Mouse (Mus musculus) midbrain, embryonic 16.5 days (tissue): Measurements from ENCODE around the gene Arl8a. TPM values are rescaled to one million over a fixed set of nuclear protein-coding genes. Genes with fewer than 3 reads are reported as not detected.

ENCODE experiments used
- ATAC-seq: fragments of 200-750 bp; cut with Nextera tagmentation; 2 replicates; pipeline ENCODE4 v1.8.0; 2017; ENCODE audit warnings: moderate TSS enrichment
- H3K27ac ChIP-seq: fragments of 300-500 bp; sonication (generic); 2 replicates; pipeline ENCODE4 v1.5.1; 2014; ENCODE audit warnings: mild to moderate bottlenecking, low read length, mixed read lengths
- H3K27me3 ChIP-seq: fragments of 300-500 bp; sonication (generic); 2 replicates; pipeline ENCODE4 v1.6.1; 2014; ENCODE audit warnings: low read depth, low read length, mixed read lengths; ENCODE audit not compliant: control insufficient read depth, insufficient read depth
- H3K36me3 ChIP-seq: fragments of 300-500 bp; sonication (generic); 2 replicates; pipeline ENCODE4 v1.6.1; 2014; ENCODE audit warnings: mild to moderate bottlenecking, low read length, moderate library complexity, mixed read lengths; ENCODE audit not compliant: control insufficient read depth, insufficient read depth
- H3K4me1 ChIP-seq: fragments of 300-500 bp; sonication (generic); 2 replicates; pipeline ENCODE4 v1.6.1; 2014; ENCODE audit warnings: mild to moderate bottlenecking, low read length, mixed read lengths; ENCODE audit not compliant: control insufficient read depth, insufficient read depth
- H3K4me2 ChIP-seq: fragments of 300-500 bp; sonication (generic); 2 replicates; pipeline ENCODE4 v1.6.1; 2014; ENCODE audit warnings: mild to moderate bottlenecking, low read length, mixed read lengths
- H3K4me3 ChIP-seq: fragments of 300-500 bp; sonication (generic); 2 replicates; pipeline ENCODE4 v1.5.1; 2014; ENCODE audit warnings: low read depth, mild to moderate bottlenecking, low read length, moderate library complexity, mixed read lengths
- H3K9ac ChIP-seq: fragments of 300-500 bp; sonication (generic); 2 replicates; pipeline ENCODE4 v1.6.1; 2014; ENCODE audit warnings: low read depth, low read length, mixed read lengths
- H3K9me3 ChIP-seq: fragments of 300-500 bp; sonication (generic); replicated peaks from 2 replicates; pipeline ENCODE4 v1.6.1; 2014; ENCODE audit warnings: mild to moderate bottlenecking, low read length, mixed read lengths; ENCODE audit not compliant: control insufficient read depth, poor library complexity, severe bottlenecking
- WGBS: fragments of 180-500 bp; shearing (Covaris S2); extraction: QIAGEN DNeasy Blood & Tissue Kit; methylation state at CpG from one replicate; pipeline ENCODE4 v1.1.7; 2014; 5-methylcytosine and 5-hydroxymethylcytosine counted together
- polyA plus RNA-seq: library from polyadenylated mRNA; unstranded; fragments of >200 nt; fragmentation: Nextera tagmentation; extraction: Ambion mirVana; gene quantifications from 2 replicates; pipeline ENCODE4 v1.2.1, GENCODE M21; 2015

The Arl8a gene
- polyA plus RNA-seq, 1 experiment from 2014 or later = 409 TPM

DNA sequence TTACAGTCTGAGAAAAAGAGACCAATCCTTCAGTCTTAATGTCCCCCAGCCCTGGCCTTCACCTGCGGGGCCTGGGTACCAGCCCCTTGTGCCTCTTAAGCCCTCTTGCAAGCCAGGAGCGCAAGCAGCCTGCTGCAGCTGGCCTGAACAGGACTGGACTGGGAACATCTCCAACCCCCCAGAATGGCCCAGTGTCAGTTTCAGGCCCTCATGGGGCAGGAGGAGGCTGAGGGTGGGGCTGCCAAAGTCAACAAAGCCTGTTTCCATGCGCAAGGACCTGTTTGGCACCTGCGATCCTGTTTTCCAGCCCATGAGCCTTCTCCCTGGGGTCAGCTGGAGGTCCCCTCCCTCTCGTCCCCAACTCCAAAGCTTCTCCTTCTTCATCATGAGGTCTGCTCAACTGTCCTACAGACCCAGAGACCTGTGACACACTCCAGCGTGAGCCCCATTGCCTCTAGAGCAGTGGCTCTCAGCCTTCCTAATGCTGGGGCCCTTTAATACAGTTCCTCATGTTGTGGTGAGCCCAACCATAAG lies 49.4 kb downstream of the Arl8a start:
- ATAC-seq = no peak
- 88% methylated on average over 6 of the region's 6 CpGs for WGBS
- no peak overlapping the region for H3K27ac ChIP-seq

DNA sequence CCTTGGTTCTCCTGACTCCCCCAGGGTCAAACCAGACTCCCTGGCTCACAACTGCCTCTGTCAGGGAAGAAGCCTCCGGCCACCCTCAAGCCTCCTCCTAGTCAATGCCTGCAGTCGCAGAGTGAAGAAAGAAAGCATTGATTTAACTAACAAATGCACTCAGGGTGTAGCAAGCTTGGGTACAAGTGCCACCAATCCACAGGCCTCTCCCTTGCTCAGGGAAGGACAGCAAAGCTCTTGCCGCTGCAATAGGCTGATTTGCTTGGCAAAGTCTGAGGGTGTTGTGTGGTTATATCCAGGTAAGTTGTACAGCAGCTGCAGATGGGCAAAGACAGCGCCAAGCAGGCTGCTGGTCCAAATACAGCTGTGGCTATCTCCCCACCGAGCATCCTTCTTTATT lies 51.8 kb downstream of the Arl8a start:
- WGBS = 26% methylated on average over 5 of the region's 5 CpGs

More for the DNA sequence above, 49.4 kb downstream of the Arl8a start:
- Histone ChIP-seq H3K4me2 (no peak overlapping the region), H3K4me3 (no peak overlapping the region), H3K4me1 (peaks cover 6% of the 10 kb centered on the region; the same call in 1 of the 2 replicates), H3K9ac (no peak overlapping the region), H3K36me3 (no peaks in the 10 kb centered on the region), H3K9me3 (no peaks in the 10 kb centered on the region), H3K27me3 (no peaks in the 10 kb centered on the region)

DNA sequence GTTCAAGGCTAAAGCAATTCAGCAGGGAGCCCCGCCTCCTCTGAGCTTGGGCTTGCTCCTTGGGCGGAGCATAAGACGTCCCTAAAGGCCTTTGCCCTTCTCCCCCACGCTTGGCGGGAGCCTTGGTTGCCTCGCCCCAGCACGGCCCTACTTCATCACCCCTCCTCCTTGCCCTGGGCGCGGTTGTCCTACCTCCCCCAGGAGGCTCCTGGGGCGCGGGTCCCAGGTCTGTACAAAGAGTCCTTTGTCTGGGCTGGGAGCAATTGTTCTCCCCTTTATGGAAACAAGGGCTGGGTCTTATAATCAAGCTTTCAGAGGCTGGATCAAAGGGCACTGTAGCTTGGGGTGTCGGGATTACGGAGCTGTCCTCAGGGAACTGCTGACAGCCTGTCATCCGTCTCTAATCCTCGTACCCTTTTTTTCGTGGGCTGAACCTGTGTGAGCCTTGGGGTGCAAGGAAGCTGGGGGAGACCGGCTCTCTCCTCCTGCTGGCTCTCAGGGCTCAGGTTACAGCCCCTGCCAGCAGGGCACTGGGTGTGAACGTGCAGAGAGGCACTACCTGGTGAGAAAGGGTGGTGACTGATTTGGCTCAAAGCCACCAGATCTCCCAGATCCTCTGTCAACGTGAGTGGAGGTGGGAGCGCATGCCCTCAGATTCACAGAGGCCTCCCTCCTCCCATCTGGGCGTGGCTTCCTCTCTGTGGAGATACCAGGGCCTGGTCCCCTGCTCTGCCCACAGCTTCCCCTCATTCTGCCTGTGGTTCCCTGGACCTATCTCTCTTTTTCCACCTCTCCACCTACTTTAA lies 52.6 kb downstream of the Arl8a start:
- peaks cover 6% of the 10 kb centered on the region; the same call in 1 of the 2 replicates for H3K4me1 ChIP-seq
- no peaks in the 10 kb centered on the region for H3K27me3 ChIP-seq
- 0 out of 2 replicates have a peak, but pooled peaks have one; percentile 32 for ATAC-seq
- H3K9ac ChIP-seq = 0 out of 2 replicates have a peak overlapping the region, but pooled peaks have one; percentile 18
- H3K4me3 ChIP-seq = no peak overlapping the region
- WGBS = 6% methylated on average over 21 of the region's 21 CpGs
- no peaks in the 10 kb centered on the region for H3K9me3 ChIP-seq
- H3K4me2 ChIP-seq = peak overlapping the region; percentile 44
- no peaks in the 10 kb centered on the region for H3K36me3 ChIP-seq
- H3K27ac ChIP-seq = no peak overlapping the region

More for the DNA sequence above, 51.8 kb downstream of the Arl8a start:
- Histone ChIP-seq H3K9me3 (no peaks in the 10 kb centered on the region), H3K4me2 (no peak overlapping the region), H3K27ac (no peak overlapping the region), H3K36me3 (no peaks in the 10 kb centered on the region), H3K4me3 (no peak overlapping the region), H3K4me1 (peaks cover 6% of the 10 kb centered on the region; the same call in 1 of the 2 replicates), H3K9ac (no peak overlapping the region), H3K27me3 (no peaks in the 10 kb centered on the region)
- ATAC-seq = no peak

DNA sequence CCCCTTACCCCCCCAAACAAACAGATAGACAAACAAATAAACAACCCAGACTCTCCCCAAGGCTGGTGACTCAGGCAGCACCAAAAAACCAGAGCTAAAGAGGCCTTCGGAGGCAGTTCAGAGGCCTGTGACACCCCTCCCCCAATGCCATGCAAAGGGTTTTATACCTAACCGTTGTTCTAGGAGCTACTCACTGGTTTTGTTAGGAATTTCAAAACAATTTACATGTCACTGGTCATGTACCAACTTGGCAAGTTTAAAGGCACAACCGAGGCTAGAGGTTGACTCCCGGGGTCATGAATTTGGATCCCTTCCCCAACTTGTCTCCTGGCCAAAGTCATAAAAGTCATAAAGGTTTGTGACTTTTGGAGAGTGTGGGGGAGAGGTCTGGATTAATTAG lies 53.8 kb downstream of the Arl8a start:
- Histone ChIP-seq H3K9me3 (no peaks in the 10 kb centered on the region), H3K36me3 (no peaks in the 10 kb centered on the region)
- 81% methylated on average over 4 of the region's 4 CpGs for WGBS

DNA sequence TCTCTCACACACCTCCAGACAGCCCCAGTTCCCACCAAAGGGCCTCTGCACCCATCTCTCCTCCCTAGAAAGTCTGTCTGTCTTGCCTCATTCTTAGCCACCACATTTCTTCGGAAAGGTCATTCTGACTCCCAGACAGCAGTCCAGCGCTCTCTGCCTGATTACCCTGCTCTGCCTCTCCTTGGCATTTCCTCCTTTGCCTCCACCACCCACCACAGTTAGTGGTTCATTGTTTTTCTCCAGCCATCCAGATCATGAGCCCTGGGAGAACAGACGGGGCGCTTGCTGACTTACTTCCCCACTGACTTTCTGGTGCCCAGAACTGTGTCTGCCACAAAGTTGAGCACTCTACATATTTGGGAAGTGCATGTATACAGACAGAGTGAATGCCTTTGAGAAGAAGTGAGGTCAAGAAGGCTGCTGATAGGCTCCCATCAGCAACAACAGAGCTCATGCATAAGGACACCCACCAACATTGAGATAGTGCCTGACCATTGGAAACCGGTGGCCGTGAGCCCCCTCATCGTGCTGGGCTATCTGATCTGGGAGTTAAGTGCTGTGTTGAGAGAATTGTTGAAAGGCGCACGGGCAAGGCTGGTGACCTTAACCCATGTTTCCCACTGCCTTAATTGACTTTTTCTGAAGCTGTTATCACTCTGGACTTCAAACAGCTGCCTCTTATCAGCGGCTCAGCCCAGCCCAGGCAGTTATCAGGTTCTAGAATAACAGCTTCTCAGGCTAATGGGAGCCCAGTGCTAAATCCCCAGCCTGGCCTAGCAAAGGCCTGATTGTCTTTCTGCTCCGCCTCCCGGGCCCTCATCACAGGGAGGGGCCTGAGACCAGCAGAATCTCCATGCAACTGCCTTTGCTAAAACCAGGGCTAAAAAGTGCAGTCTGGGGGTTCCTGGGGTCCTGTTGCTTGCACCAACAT lies 57.8 kb downstream of the Arl8a start:
- H3K4me1 ChIP-seq = no peaks in the 10 kb centered on the region
- WGBS = 31% methylated on average over 12 of the region's 12 CpGs
- no peaks in the 10 kb centered on the region for H3K9me3 ChIP-seq
- no peak for ATAC-seq
- no peaks in the 10 kb centered on the region for H3K27me3 ChIP-seq
- H3K9ac ChIP-seq = no peak overlapping the region
- H3K4me2 ChIP-seq = no peak overlapping the region
- H3K36me3 ChIP-seq = no peaks in the 10 kb centered on the region
- H3K27ac ChIP-seq = no peak overlapping the region
- H3K4me3 ChIP-seq = no peak overlapping the region

More for the DNA sequence above, 53.8 kb downstream of the Arl8a start:
- Histone ChIP-seq H3K4me2 (no peak overlapping the region), H3K27me3 (no peaks in the 10 kb centered on the region), H3K4me3 (no peak overlapping the region), H3K4me1 (peaks cover 6% of the 10 kb centered on the region; the same call in 1 of the 2 replicates), H3K9ac (no peak overlapping the region), H3K27ac (no peak overlapping the region)
- no peak for ATAC-seq

DNA sequence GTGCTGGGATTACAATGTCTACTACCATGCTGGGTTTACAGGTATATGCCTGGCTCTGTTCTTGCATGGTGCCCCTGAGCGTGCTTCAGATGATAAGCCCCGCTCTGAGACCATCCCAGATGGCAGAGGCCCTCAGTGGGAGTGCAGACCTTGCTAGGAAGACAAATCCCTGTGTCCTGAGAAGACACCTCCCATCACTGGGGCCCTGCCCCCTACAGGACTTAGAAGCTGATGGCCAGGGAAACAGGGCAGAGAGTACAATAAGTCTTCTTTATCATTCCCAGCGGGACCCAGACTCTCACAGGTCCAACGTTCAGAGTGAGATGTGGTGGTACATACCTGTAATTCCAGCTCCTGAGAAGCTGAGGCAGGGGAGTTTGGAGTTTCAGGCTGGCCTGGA lies 58.6 kb downstream of the Arl8a start:
- no peak for ATAC-seq
- H3K4me2 ChIP-seq = no peak overlapping the region

More for the DNA sequence above, 58.6 kb downstream of the Arl8a start:
- Histone ChIP-seq H3K9ac (no peak overlapping the region), H3K36me3 (no peaks in the 10 kb centered on the region), H3K4me1 (no peaks in the 10 kb centered on the region), H3K9me3 (no peaks in the 10 kb centered on the region), H3K27ac (no peak overlapping the region), H3K4me3 (no peak overlapping the region), H3K27me3 (no peaks in the 10 kb centered on the region)
- WGBS = 57% methylated on average over 4 of the region's 4 CpGs

Other genes with a start within 250 kb of the Arl8a start
- gene Ppp1r12b, start 190.9 kb upstream of the Arl8a start, polyA plus RNA-seq = 13.6 and 13.7 TPM in 2 replicates
- gene Ube2t, start 184.3 kb upstream of the Arl8a start, polyA plus RNA-seq = 9.7 and 10.6 TPM in 2 replicates
- gene Lgr6, start 41.5 kb upstream of the Arl8a start, polyA plus RNA-seq = 1.1 and 1.2 TPM in 2 replicates
- 0.11 and 0.26 TPM in 2 replicates for gene Ptpn7, start 14.1 kb upstream of the Arl8a start, polyA plus RNA-seq
- gene Gpr37l1, start 20.9 kb downstream of the Arl8a start, polyA plus RNA-seq = 1.1 and 2.7 TPM in 2 replicates
- 0.35 TPM in 1 of 2 replicates, not detected in the other for gene Elf3, start 111.7 kb downstream of the Arl8a start, polyA plus RNA-seq
- gene Rnpep, start 137.3 kb downstream of the Arl8a start, polyA plus RNA-seq = 102 and 107 TPM in 2 replicates
- gene Timm17a, start 167.0 kb downstream of the Arl8a start, polyA plus RNA-seq = 149 and 155 TPM in 2 replicates
- gene Lmod1, start 178.0 kb downstream of the Arl8a start, polyA plus RNA-seq = 0.40 and 0.41 TPM in 2 replicates
- 109 and 119 TPM in 2 replicates for gene Shisa4, start 228.4 kb downstream of the Arl8a start, polyA plus RNA-seq